Mouse (Mus musculus) adrenal gland, adult 2 months (tissue): ENCODE measurements around the gene Krt31. TPM values are rescaled to one million over a fixed set of nuclear protein-coding genes. Genes with fewer than 3 reads are reported as not detected.
A peak's percentile ranks its signal among the peaks of the same experiment; 100 is the strongest.

Experiments
- DNase-seq: peaks from one replicate; pipeline ENCODE4 v3.0.0; 2021
- long read RNA-seq: library from polyadenylated mRNA; stranded (forward); transcript quantifications from one replicate; pipeline ENCODE4 v2.0.0, GENCODE M21; 2021
- polyA plus RNA-seq: library from polyadenylated mRNA; depleted of rRNA; stranded (reverse); fragments of >200 nt; gene quantifications from 2 replicates; pipeline ENCODE4 v1.2.3, GENCODE M21; 2012; rRNA removed
- total RNA-seq, 2 experiments: library from RNA; stranded (reverse); gene quantifications; 2 replicates each; pipeline ENCODE4 v1.2.3; 2021

The Krt31 gene
- total RNA-seq = not detected
- polyA plus RNA-seq = not detected in 2 replicates
- long read RNA-seq = 0 reads

- DNase-seq = no peak
Measured at GRCm38 (mm10) chr11:100050451-100050850, at the start of gene Krt31. Gene Krt31, minus strand, starts transcription at chr11:100050551.

GRCm38 (mm10) chr11:100097819-100098218 is 47.5 kb upstream of the Krt31 start:
- no peak for DNase-seq

GRCm38 (mm10) chr11:100096141-100096540 is 45.8 kb upstream of the Krt31 start, which contains the start of gene Krt35:
Gene Krt35, minus strand, starts transcription at chr11:100096241.
- DNase-seq = no peak

GRCm38 (mm10) chr11:100088378-100089025 is 38.2 kb upstream of the Krt31 start:
- DNase-seq = no peak

GRCm38 (mm10) chr11:100087861-100088260 is 37.5 kb upstream of the Krt31 start, which contains the start of gene Krt32:
Gene Krt32, minus strand, starts transcription at chr11:100088226.
- DNase-seq = no peak

GRCm38 (mm10) chr11:100073873-100074272 is 23.5 kb upstream of the Krt31 start:
- no peak for DNase-seq

- DNase-seq = no peak
Measured at GRCm38 (mm10) chr11:100067293-100068036, 17.1 kb upstream of the Krt31 start.

- DNase-seq = no peak
Measured at GRCm38 (mm10) chr11:100066236-100067010, 16.1 kb upstream of the Krt31 start.

GRCm38 (mm10) chr11:100058875-100059274 is 8.5 kb upstream of the Krt31 start:
- DNase-seq = no peak

GRCm38 (mm10) chr11:100055686-100056655 is 5.6 kb upstream of the Krt31 start:
- DNase-seq = peak; percentile 40

- no peak for DNase-seq
Measured at GRCm38 (mm10) chr11:100047193-100047592, 3.2 kb downstream of the Krt31 start.

GRCm38 (mm10) chr11:100046303-100046866 is 4.0 kb downstream of the Krt31 start:
- DNase-seq = no peak

- DNase-seq = no peak
Measured at GRCm38 (mm10) chr11:100041454-100041853, 8.9 kb downstream of the Krt31 start, which contains the start of gene Krt34. Gene Krt34, minus strand, starts transcription at chr11:100041554.

GRCm38 (mm10) chr11:100029768-100030167 is 20.6 kb downstream of the Krt31 start, which contains the start of gene Krt33b:
Gene Krt33b, minus strand, starts transcription at chr11:100029868.
- no peak for DNase-seq

- no peak for DNase-seq
Measured at GRCm38 (mm10) chr11:100021438-100021837, 28.9 kb downstream of the Krt31 start.

- no peak for DNase-seq
Measured at GRCm38 (mm10) chr11:100019466-100019865, 30.9 kb downstream of the Krt31 start.

- no peak for DNase-seq
Measured at GRCm38 (mm10) chr11:100016112-100016511, 34.2 kb downstream of the Krt31 start, which contains the start of gene Krt33a. Gene Krt33a, minus strand, starts transcription at chr11:100016212.

GRCm38 (mm10) chr11:100013691-100014171 is 36.6 kb downstream of the Krt31 start:
- DNase-seq = no peak

GRCm38 (mm10) chr11:100010682-100011081 is 39.7 kb downstream of the Krt31 start:
- no peak for DNase-seq

- no peak for DNase-seq
Measured at GRCm38 (mm10) chr11:100008336-100008735, 42.0 kb downstream of the Krt31 start.
